Mouse (Mus musculus): Measurements from ENCODE around the gene Tbx4. TPM values are rescaled to one million over a fixed set of nuclear protein-coding genes. Genes with fewer than 3 reads are reported as not detected.

Gene Tbx4
- total RNA-seq, 4 experiments from 2014 or later = not detected

DNA sequence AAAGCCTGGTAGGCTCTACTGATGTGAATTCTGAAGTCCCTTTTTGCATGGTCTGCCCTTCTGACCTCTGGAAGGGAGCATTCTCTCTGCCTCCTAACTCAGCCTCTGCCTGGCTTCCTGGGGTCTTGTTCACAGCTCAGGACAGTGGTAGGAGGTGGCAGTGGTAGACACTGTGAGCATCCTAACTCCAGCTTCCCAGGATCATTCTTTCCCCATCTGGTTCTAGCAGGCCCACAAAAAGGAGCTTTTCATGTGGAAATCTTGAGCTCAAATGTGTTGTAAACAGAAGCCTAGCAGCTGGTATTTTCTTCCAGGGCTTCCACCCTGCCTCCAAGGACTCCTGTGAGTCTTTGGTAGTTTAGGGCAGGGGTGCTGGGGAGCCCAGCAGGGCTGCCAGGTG is 14.1 kb downstream of the Tbx4 start:
- no peak for DNase-seq (ENCODE audit: low spot score)

DNA sequence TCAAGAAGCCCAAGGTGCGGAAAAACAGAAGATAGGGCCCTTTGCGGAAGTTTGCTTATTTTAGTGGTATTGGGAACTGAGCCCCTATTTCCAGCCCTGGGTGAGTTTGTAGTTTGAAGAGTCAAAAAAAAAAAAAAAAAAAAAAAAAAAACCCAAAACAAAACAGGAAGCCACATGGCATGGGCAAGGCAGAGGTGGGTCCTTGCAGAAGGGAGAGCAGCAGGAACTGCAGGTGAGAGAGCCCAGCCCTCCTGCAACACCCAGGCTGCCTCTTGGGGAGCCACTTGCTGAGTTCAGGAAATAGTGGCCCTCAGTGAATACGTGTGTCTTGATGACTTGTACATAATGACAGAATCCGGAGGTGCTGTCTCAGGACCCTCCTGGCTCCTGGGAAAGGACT is 23.3 kb downstream of the Tbx4 start:
- no peak for DNase-seq (ENCODE audit: low spot score)

DNA sequence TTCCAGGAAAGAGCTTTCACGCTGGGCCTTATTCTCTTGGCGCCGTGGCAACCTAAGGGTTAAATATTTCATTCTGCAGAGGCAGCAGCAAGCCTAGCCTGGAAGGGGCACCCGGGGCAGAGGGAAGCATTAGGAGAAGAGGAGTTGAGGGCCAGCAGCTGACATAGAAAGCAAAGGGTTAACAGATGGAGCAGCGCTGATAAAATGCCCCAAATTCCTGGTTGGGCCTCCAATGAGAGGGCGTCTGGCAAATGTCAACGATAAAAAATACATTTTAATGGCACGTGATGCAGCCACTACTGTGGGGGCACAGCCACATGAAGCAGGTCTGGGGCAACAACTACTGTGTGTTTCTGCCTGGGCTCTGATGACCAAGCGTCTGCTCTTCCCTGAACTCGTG is 23.9 kb downstream of the Tbx4 start:
- no peak for DNase-seq (ENCODE audit: low spot score)

DNA sequence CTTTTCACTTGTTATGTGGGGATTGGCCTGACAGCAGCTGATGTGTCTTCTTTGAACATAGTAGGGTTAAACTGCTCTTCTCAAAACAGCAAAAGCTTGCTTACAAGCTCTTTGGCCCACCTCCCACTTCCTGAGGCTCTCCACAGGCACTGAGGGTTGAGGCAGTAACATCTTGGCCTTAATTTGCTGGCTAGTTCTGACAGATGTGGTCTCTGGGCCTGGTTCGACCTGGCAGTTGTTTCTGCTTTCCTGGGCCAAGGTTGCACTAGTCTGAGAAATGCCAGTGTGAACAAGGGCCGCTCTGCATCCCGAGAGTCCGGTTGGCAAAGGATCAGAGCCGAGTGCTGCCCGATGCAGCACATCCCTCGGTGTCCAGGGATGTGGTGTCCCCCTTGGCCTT is 27.3 kb downstream of the Tbx4 start:
- DNase-seq (ENCODE audit: low spot score) = no peak

DNA sequence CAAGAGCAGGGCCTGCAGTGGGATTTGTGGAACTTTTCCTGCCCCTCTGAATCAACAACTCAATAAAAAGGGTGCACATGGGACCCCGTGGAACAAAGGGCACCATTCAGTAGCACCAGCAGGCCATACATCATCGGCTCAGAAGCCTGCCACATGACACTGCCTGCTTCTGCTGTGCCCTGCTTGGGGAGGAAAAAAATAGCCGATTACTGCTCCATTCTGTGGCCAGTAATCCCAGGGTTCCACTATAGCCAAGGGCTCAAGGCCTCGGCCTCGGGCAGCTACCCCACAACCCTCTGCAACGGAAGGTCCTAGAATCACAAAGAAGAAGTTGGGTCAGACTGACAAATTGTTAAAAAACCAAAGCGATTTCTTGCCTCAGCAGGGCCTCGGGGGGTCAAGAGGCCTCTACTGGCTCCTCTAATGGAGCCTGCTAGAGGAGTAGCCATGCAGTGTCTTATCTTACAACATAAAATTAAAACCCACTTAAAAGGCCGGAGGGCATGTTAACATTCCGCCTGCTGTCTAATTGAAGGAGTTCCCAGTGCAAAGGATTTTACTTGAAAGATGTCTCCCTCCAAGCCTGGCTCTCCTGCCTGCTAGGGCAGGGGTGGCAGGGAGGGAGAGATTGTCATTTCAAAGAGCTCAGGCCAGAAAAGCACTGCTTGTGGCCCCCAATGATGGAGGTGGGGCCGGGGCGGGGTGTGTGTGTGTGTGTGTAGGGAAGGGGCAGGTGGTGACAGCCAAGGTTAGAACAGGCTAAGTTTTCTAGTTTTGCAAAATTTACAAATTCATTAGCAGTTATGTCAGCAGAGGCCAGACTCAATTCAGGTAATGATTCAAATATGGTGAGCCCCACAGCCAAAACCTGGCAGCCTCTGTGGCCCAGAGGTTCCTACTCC is 31.1 kb downstream of the Tbx4 start:
- no peak for DNase-seq (ENCODE audit: low spot score)

DNA sequence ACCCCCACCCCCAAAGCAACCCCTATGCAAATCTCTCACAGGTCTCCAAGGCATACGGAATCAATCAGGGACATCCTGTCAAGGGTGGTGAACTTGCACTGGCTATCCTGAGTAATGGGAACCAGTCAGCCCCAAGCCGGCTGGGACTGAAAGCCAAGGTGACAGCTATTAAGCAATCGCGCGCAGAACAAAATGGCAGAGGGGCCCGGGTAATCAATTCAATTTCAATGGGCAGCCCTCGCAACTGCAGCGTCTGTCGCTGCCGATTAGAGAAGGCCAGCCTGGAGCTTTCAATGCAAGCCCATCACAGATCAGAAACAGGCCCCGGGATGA is 31.7 kb downstream of the Tbx4 start:
- no peak for DNase-seq (ENCODE audit: low spot score)

DNA sequence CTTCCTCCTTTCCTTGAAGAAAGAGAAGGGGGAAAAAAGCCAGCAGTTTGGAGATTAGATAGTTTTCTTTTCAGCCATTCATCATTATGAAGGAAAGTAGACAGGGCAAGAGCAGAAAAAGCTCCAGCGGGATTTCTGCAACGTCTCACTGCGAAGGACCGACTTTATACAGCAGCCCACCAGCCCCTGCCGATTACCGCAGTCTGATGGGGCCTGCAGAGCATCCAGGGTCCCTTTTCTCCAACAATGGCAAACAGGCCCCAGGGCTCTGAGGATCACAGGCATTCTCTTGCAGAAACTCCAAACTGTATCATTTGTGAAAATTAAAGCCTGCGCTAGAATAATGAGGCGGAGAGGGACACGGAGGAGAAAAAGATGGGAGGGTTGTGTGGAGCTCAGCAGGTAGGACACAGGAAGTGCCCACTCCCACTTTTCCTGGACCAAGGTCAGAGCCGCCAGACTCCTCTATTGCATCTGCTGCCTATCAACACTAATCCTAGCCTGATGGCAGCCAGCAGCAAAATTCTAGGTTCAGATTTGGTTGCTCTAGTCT is 32.2 kb downstream of the Tbx4 start:
- no peak for DNase-seq (ENCODE audit: low spot score)

DNA sequence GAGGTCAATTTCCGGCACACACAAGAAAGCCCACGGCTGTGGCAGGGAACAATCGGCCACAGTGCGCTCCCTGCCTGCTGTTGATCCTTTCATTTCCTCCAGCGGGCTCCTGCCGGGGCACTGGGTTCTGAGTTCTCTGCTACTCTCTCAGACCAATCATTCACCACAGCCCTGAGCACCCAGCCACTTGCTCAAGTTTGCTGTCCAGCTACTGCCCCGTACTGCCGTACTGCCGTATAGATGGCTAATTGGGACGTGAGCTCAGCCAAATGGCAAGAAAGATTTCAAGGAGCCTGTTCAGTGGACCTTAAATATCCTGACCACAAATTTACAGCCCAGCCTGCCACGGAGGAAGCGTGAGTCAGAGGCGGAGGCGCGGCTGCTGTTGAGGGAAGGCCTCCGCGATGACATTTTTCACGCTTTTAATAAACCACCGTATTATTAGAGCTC is 39.1 kb downstream of the Tbx4 start:
- DNase-seq (ENCODE audit: low spot score) = peak; percentile 22

DNA sequence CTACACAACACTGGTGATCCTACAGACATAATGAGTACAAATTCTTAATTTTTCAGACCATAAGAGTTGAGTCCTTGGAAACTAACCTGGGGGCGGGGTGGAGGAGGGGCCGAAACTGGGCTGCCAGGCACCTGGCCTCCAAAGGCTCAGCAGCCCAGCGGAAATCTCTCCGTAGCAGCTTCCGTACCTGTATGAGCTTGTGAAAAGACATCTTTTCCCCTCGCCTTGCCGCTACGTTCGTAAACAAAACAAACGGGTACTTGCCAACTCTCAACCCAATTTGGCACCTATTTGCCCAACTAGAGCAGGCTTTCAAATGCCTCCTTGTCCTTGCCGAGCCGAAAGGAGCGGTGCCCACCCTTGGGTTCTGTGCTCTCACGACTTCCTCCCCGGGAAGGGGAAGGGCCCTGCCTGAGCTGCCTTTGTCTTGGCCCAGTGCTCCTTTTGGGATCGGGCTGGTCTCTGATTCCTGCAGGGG is 40.1 kb downstream of the Tbx4 start:
- DNase-seq (ENCODE audit: low spot score) = no peak

DNA sequence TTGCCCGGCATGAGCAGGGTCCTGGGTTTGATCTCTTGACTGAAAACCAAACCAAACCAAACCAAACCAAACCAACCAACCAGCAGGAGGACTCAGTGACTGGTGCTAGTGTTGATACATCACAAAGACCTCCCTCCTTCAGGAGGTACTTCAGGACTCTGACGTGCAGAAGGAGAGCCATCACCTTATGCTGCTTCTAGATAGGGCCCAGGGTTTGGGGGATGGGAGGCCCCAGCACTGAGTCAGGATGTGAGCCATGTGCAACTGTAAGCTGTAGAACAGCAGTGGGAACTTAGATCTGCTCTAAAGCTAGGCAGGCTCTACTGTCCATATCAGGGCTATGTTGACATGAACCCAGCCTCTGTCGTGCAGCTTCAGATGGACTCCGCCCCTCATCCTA is 41.9 kb downstream of the Tbx4 start:
- no peak for DNase-seq (ENCODE audit: low spot score)

DNA sequence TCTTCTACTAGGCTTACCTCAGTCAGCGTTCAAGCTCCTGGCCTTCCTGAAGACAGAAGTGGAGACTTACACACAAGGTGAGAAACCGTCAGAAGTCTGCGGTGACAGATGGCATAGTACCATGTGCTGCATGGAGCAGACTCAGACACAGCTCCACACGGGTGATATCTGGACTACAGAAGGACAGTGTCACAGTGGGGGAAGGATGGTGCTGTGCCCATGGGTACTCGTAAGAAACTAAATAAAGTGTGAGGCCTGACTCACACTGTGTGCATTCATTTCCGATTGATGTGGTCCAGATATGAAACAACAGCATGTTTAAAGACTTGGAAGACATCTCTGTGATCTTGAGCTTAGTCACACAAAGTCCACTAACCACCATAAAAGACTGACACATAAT is 43.4 kb downstream of the Tbx4 start:
- DNase-seq (ENCODE audit: low spot score) = no peak

DNA sequence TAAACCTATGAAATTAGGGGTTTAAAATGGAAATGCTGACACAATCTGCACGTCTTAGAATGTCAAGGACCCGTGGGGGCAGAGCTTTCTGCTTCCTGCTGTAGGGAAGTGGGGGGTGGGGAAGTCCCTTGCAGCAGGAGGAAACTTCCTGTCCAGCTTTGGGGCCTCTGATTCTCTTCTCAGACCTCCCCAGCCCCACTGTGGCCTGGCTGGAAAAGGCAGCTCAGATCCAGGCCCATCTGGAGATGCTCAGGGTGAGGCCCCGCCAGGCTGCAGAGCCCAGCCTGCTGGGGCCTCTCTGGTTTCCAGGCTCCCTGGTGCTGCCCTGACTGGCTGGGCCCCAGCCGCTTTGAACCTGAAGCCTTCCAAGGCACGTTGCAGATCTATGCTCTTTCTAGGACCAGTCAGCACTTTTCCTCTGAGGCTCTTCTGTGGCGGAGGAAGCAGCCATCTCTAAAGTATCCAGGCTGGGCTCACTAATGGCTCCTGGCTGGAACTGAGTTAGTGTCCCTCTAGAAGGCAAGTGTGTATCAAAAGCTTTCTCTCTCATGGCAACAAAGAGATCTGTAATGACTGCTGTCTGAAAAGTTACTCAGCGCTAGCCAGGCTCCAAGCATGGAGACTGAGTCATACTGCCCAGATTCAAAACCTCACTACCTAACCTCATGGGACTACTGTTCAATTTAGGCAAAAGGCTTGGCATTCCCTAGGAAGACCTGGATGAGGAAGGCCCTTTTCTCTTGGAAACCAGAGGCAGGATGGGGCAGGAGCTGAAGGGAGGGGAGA is 55.8 kb downstream of the Tbx4 start:
- no peak for DNase-seq (ENCODE audit: low spot score)

DNA sequence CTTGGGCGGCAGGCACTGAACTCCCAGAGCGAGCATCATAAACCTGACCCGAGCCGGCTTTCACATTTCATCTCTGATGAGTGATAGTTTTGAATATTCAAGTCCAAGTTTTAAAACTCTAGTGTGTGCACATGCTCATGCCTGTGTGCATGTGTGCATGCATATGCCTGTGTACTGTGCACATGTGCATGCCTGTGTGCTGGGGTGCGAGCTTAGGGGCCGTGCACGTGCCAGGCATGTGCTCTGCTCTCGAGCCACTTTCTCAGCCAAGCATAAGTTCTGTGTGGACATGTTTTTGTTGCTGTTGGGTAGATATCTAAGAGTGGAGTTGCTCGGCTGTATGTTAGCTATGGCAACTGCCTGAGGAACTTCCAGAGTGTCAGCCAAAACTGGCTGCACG is 62.5 kb downstream of the Tbx4 start:
- no peak for DNase-seq (ENCODE audit: low spot score)

DNA sequence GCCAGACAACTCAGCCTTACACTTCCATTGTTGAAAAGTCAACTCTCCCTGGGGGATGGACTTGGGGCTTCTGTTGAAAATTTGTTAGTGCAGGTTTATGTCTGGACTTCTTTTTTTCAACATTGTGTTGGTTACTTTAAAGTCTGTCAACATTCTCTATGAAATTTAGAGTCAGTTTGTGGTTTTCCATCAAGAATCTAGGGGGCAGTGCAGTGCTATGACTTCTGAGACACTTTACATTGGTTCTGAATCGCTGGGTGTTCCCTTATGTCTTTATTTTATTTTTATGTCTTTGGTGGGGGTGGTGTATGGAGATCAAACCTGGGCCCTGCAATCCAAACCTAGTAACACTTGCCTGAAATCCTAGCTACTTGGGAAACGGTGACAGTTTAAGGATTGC is 63.5 kb downstream of the Tbx4 start:
- no peak for DNase-seq (ENCODE audit: low spot score)

DNA sequence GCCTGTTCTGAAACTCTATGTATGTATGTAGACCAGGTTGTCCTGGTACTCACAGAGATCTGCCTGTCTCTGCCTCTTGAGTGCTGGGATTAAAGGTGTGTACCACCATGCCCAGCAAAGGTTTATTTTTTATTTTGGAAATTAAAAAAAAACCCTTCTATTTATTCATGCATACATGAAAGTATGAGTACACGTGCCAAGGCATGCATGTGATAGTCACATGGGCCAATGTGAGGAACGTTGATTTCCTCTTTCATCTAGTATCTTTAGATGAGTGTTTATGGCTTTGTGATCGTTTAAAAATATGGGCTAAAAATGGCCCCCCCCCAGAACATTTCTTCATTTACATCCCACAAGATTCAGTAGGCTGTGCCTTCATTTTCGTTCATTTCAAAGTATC is 66.3 kb downstream of the Tbx4 start:
- no peak for DNase-seq (ENCODE audit: low spot score)

DNA sequence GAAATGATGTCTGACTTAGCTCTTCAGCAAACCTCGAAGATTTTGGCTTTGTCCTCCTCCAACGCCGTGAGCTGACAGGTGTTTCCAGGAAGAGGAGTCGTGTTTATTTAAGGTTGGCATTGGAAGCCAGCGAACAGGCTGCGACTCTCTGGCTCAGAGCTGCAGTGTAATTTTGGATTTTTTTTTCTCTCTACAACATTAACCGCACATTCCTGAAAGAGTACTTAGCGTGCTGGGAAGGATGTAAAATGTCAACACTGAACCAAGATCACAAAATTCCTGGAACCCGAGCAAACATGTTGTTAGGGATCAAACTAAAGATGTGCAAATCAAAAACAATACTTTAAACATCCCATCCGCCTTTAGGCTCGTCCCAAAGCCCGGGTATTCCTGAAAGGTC is 69.4 kb downstream of the Tbx4 start:
- no peak for DNase-seq (ENCODE audit: low spot score)

DNA sequence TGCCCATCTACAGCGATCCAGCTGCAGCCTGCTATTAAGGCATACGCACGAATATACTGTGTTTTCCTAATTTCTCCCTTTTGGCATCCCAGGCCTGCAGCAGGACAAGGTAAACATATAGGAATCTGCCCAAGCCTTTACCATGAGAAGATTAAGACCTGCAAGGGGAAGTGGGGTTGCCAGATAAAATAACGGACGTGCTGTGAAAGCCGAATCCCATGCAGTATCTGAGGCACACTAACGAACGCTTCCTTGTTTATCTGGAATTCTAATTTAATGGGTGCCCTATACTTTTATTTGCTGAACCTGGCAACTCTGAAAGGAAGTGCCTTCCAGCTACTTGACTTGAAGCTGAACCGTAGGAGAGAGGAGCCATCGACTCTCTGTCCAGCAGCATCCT is 70.2 kb downstream of the Tbx4 start:
- no peak for DNase-seq (ENCODE audit: low spot score)

DNA sequence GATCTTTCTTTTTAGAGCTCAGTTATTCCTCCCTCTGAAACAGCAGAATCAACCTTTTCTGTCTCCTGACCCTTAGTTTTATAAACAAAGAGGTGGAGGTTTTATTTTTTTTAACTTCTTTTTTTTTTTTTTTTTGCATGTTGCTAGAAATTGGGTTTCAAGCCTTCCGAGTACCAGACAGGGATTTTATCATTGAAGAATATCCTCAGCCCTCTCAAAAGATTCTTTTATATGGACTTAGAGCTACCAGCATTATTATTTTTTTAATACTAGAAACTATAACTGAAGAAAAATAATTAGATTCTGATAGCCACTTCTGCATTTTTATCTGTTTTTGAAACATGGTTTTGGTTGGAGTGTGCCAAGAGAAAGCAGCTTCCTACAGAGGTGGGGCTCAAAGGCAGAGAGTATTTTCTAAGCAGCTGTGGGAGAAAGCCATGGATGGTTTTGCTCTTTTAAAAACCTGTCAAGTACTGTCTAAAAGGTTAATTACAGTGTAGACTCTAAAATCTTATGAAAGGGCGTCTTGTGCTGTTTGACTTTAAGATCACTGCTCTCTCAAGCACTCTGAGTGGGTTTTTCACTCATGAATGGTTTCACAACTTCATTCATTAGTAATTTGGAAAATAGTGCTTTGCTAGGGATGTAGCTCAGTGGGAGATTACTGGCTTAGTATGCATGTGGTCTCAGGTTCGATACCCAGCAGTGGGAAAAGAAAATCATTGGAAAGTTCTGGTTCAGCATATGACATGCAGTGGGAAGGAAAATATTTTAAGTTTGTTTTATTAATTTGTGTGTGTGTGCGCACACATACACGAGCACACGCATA is 70.9 kb downstream of the Tbx4 start:
- no peak for DNase-seq (ENCODE audit: low spot score)

DNA sequence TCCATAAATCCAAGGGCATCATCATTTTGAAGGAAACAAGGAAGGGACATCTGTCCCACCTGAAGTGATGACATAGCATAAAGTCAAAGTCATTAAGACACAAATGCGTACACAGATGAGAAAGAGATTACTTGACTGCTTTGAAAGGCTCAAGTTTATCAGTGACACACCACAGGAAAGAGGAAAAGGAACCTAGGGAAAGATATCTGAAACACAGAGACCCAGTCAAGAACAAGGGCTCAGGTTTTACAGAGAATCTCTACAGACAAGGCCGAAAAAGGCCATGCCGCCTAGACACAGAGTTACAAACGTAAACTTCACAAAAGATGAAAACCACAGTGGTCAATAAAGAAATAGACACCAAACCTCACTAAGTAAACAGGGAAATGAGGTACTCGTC is 73.6 kb downstream of the Tbx4 start:
- no peak for DNase-seq (ENCODE audit: low spot score)

DNA sequence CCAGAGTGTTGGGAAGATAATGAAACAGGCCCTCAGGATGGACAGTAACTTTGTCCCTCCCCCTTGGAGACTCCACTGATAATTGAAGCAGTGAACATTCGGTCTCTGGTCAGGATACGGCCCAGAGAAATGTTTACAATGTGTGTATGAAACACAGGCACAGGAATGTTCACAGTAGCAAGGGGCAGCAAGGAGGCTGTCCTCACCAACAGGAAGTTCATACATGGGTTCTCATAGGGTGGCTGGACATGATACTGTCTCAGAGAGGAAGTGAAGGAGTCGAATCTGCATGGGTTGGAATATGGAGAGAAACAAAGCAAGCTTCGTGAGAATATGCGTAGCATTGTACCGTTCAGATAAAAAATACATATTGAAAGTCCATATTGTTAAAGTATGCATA is 74.1 kb downstream of the Tbx4 start:
- no peak for DNase-seq (ENCODE audit: low spot score)

DNA sequence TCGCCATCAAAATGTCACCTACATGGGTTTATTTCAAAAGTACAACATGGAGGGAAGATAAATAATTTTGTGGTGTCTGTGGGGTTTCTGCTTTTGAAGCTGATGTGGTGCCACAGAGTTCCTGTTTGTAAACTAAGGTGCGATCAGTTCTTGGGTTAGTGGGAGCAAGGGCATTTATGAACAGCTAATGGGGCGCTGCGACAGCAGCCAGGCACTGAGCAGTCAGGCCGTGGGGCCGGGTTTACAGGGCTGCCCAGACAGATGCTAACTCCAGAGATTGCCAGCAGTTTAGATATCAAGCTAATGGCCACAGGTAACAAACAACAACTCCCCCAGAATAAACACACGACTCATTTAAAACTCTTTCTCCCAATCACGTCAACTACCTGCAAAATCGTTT is 75.3 kb downstream of the Tbx4 start:
- DNase-seq (ENCODE audit: low spot score) = no peak
